Mouse (Mus musculus) kidney, postnatal 10 days (tissue): ENCODE measurements around the gene Grk3.
A peak's percentile ranks its signal among the peaks of the same experiment; 100 is the strongest.

Experiments used
- DNase-seq: peaks from one replicate; pipeline ENCODE4 v3.0.0; 2021; ENCODE audit warnings: mixed read lengths

The Grk3 gene

DNA sequence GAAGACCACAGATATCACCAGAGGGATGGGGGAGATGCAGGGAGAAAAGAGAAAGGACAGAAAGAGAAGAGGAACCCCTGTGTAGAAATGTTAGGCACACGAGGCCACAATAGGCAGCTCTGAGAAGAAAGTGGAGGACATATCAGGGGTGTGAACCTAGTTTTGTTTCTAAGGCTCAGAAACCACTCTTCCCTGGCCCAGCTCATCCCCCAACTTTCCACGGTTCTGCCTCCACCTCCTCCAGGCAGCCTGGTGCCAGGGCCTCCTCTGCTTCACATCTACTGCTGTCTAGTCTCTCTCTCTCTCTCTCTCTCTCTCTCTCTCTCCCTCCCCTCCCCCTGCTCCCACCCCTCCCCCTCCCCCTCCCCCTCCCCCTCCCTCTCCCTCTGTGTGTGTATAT, 7.1 kb downstream of the Grk3 start:
- no peak for DNase-seq

DNA sequence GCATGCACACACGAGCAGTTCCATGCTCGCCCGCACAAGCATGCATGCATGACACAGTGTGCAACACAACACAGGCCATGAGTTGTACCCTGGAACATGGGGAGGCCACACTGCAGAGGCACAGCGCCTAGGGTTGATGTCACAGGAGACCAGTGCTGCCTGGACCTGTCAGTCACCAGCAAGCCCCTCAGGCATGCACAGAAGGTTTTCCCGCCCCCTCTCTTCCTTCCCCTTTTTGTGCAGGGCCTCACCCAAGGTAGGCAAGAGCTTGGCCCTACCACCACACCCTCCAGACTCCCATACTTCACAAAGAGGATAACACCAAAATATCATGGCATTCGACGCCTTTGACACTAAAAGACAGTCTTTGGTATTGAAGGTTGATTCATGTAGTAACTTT, 8.6 kb downstream of the Grk3 start:
- no peak for DNase-seq

DNA sequence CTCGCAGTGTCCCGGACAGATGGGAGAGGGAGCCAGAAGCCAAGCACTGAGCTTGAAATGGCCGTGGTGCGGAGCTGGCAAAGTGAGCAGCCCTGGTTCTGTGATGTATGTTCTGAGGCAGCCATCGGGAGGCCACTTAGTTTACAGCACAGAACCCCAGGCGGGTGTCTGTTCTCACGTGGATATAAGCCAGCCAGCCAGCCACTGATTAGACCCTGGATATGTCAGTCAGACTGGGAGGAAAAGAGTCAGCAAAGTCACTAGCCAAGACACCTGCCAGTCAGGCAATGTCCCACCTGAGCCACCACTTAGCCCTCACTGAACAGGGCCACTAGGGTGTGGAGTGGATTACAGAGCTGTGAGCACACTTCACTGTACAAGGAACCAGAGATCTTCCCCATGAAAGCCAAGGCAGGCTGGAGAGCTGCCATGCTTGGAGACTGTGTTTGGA, 9.6 kb downstream of the Grk3 start:
- DNase-seq = no peak

DNA sequence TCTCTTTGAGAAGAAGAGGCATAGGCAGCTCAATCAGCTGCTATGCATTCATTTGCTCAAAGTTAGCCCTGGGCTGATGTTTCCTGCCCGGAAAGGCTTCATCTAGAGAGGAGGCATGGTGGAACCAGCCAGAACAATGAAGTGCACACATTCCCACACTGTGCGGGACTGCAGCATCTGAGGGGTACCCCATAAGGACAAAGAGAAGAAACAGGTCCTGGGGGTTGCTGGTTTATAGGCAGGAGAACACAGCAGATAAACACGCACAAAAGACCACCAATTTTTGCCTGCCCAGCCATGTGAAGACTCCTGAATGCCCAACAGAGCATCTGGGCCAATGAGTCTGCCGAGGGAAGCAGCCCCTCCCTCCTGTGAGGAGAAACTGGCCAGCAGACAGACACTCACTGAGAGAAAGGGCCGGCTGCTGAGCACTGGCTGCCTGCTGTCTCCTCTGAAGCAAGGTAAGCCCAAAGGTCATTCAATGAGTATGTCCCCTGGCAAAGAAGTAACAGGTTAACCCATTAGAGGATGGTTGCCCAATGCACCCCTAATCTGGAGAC, 12.7 kb downstream of the Grk3 start:
- DNase-seq = no peak

DNA sequence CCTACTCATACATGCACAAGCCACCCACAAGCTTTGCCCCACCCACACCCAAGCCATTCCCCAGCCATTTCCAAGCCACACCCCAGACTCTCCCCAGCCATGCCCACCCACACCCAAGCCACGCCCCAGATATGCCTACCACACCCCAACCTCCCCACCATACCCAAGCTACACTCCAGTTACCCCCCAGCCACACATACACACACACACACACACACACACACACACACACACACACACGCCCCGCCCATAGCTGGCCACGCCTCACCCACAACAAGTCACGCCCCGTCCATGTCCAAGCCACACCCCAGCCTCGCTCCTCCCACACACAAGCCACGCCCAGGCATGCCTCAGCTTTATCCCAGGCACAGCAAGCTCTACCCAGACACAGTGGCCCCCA, 16.4 kb downstream of the Grk3 start:
- no peak for DNase-seq

DNA sequence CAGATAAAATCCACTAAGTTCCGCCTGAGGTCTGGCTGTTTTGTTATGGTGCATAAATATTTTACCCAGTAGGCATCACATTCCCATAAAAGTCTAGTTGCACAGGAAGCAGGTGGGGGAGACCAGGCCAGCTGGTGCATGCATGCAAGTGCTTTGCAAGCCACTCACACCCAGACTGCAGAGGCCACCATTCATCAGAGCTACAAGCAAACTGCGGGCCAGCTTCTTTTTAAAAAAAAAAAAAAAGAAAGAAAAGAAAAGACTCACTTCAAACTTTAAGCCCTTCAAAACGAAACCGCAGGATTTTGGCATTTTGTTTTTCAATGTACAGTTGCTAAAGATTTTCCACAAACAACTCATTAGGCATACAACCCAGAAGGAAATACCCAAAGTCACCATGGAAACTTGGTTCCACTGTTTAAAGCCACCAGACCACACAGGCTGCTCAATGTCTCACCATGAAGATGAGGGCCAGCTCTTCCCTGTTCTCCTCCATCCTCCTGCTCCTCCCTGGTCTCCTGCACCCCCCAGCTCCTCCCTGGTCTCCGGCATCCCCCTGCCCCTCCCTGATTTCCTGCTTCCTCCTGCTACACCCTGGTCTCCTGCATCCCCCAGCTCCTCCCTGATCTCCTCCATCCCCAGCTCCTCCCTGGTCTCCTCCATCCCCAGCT, 17.9 kb downstream of the Grk3 start:
- no peak for DNase-seq

DNA sequence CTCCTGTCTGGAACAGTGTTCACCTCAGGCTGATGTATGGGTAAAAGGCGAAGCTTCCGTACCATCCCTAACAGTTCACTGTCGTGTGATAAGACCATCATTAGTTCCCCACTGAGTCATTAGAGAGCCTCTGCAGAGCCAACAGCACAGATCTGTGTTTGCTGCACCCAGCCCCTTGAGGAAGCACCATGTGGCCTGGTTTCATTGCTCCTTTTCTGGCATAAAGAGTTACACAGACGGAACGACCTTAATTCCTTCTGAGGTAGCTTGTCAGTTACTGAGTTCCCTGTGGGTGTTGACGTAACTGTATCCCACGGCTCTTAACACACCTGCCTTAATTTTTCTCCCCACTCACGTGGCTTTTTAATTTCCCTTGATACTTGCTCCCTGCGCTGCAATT, 24.3 kb downstream of the Grk3 start:
- DNase-seq = no peak

DNA sequence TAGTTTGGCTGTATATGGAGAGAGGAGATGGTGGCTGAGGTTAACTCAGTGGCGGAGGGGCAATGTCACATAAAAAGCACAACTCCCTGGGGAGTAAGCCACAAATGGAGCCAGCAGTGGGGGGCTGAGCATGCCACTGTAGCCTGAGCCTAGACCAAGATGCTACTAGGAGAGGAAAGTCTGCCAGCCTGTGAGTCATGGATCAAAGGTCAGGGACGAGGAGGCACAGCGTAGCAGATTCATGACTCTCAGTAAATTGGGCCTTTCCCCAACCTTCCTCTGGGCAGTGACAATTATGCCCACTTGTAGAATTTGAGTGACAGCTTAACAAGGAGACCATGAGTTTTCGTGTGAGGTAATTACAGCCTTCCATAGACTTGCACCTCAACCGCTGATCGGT, 33.7 kb downstream of the Grk3 start:
- no peak for DNase-seq

DNA sequence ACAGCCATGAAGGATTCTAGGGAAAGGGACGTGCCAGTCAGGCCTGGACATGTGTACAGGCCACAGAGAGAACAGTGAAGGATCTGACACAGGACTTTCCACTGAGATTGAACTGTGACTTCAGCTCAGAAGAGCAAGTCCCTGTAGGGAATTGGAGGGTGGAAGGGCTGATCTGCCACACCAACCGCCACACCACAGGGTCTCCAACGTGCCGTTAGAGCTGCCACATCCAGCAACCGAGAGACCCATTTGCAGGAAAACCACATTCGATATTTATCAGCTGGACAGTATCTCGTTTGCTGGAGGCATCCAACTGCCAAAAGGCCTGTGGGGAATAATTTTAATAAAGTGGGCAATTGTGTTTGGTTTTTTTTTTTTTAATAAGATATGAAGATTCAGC, 35.9 kb downstream of the Grk3 start:
- DNase-seq = no peak

DNA sequence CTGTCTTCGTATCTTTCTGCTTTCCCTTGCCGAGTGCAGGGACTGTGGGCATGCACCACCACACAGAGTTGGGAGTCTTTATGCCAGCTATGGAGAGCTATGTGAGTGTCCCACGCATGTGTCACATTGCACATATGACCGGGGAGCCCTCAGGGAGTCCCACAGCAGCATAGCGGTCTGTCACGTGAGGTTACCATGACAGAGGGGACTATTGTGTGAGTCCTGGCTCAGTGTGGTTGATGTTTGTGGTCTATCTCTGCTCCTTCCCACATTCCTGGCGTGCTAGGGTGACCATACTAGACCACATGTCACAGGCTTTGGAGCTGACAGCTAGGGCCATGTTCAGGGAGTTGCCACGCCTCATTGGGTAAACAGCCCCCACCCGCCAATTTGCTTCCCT, 36.4 kb downstream of the Grk3 start:
- no peak for DNase-seq

DNA sequence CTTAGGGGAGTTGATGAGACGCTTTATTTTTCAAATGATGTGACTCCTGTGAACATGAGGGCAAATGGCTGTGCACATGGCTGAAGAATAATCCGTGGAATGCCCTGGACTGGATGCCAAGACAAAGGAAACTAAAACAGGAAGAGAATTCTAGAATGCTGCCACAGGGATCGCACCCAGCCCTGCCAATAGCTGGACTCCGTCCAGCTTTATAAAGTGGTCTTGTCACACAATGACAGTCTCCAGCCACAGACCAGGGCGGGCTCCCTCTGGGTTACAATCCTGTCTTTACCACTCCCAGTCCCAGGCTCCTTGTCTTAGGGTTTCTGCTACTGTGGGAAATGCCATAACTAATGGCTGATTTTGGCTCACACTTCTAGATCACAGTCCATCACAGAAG, 38.5 kb downstream of the Grk3 start:
- DNase-seq = no peak

DNA sequence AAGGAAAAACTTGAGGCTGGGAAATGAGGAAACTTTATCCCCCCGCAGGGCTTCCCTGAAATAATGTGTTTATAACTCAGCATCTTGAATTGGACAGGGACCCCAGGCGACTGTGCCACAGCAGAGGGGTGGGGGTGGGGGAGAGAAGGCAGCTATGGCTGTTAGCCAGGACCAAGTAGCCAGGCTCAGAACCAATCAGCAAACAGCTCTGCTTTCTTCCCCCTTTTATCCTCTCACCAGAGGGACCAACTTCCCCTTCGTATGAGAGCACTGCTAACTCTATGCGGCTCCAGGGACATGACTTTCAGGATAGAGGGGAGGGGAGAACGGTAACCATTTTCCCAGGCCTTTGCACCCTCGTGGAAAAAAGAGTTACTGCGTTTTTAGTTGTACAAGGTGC, 42.0 kb downstream of the Grk3 start:
- no peak for DNase-seq

DNA sequence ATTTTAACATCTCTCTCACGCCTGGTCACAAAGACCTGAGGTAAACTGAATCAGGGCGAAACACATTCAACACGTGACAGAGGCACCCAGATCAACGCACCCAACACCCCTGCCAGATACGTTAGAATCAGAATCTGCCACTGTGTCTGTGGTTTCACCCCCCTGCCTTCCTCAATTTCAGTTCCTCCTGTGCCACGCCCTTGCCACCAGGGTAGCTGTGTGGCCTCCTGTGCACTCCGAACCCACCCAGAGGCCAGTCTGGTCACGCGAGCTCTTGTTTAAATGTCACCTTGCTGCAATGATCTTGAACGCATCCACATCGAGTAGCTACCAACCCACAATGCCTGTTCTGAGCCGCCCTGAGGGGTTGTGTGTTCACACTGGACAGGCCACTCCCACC, 43.3 kb downstream of the Grk3 start:
- DNase-seq = no peak

DNA sequence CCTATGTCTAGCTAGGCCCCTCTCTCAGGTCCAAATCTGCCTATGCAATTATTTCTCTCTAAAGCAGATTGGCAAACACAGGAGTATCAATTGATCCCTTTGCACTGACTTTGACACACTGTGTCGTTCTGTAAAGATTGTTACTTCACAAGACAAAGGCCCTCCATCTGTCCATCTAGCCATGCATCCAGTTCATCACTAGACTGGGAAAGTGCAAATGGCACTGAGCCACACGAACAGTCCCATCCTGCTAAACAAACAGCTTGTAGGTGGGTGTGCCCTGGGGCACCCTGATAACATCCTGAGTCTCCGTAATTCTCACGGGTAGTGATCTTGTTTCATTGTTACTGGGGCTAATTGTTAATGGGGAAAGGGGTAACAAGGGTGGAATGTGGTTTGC, 52.1 kb downstream of the Grk3 start:
- DNase-seq = no peak

DNA sequence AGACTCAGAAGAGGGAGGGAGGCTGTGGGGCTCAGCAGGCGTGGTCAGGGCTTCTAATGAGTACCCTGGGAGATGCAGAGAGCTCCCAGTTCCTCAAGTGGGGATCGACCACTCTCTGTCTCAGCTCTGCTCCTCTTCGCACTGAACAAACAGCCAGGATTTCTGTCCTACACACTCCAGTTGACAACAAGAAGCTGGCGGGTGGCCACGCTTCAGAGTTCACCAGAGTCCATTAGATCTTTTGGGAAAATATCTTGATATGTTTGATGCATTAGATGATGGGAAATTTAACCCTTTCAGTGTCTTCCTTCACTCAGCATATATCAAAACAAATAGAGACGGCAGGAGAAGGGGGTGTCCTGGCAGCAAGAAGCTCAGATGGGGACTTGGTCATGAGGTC, 53.4 kb downstream of the Grk3 start:
- DNase-seq = peak; percentile 42

DNA sequence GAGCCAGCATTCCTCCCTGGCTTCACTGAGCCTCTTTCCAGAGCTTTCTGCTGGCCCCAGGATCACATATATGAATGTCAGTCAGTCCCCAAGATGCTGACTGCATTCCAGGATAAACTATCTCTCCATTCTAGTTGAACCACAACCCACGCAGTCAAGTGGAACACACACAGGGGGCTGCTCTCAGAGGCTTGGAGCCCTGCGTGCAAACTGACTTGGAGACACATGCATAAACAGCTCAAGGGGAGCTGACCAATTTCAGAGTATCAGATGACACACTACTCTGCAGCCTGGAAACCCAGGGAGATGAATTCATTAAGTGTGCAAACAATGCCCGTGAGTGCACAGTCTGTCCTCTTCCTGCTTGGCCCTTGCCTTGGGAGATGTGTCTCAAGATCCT, 54.7 kb downstream of the Grk3 start:
- peak; percentile 22 for DNase-seq

DNA sequence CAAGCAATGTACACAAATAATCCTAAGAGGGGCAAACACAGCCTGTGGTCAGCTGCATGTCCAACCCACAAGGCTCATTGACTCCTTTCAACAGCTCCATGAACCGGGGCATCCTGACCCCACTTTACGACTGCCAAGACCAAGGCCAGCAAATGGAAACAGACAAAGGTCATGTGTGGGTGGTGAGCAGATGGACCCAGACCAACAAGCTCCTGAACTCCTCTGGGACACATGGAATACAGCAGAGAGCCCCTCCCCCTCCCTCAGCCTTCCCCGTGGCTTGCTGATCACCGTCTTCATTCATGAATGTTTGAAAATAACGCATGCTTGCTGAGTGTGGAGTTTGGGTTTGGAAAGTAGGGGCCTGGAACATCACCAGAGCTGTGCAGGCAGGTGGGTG, 57.3 kb downstream of the Grk3 start:
- peak; percentile 55 for DNase-seq

DNA sequence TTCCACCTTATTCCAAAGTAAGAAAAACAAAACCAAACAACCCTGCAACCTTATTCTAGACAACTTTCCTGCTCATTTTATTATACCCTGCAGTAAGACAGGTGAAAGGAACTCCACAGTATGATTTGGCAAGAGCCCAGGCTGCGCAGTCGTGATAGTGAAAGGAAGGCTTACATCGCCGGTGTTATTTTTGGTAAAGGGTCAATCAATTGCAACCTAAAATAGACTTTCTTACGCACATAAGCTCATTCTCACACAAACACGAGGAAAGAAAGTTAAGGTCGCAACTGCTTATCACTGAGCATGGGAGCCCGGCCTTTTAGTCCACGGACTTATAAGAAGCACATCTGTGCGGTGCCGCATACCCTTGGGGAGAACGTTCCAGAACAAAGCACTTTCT, 58.8 kb downstream of the Grk3 start:
- no peak for DNase-seq

DNA sequence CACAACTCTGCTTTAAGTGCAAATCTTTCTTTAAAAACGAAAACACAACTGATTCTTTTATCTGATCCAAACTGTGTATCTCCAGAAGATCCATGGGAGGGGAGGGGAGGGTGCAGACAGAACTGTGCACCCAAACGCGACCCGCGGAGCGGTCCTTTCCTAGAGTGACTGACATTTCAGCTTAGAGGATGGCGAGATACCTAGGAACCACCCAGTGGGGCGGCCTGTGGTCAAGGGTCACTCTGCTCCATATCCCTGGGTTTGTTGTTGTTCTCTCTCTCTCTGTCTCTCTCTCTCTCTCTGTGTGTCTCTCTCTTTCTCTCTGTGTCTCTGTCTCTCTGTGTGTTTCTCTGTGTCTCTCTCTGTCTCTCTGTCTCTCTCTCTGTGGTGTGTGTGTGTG, 59.2 kb downstream of the Grk3 start:
- DNase-seq = no peak

DNA sequence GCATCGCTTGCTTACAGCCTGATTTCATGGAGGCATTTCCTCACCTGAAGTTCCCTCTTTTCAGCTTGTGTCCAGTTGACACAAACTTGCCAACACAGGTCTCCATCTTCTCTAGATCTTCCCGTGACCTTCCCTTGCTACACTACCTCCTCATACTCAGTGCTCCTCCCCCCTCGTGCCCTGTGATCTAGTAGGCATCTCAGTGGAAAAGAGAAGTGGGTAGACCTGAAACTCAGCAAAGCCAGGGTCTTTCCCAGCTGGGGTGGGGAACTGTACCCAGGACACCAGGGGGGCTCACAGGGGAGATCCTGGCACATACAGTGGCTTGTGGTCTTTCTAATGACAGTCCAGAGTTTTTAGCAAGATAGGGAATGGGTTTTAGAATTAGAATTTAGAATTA, 64.7 kb downstream of the Grk3 start:
- no peak for DNase-seq

DNA sequence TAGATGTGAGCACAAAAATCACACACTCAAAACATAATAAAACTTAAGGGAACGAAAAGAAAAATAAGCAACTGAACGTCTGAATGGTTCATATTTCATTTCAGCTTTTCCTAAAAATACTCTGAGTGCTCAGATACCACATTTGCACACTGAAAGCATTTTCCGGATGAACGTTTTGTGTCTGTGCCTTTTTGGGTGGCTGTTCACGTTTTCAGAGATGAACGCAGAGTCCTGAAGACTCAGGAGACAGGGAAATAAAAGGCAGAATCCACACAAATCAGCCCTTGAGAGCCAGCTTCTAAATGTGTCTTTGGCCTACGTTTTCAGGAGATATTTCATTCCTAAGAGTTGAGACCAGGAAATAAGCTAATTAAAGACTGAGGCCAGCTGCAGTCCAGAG, 69.7 kb downstream of the Grk3 start:
- no peak for DNase-seq

DNA sequence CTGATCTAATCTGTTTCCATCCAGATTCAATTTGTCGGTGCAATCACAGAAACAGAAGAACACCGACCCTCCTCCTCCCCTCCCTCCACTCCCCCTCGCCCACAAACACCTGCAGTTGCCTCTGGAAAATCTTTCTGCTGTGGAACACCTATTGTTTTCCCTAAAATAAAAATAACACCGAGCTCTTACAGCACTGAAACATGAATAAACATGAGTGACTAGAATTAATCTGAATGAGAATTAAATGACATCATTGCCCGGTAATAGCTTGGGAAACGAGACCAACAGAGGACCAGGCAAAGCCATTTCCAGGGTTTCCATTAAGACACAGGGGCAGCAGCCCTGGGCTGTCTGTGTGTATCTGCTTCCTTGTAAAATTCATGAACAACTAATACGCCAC, 73.3 kb downstream of the Grk3 start:
- no peak for DNase-seq

DNA sequence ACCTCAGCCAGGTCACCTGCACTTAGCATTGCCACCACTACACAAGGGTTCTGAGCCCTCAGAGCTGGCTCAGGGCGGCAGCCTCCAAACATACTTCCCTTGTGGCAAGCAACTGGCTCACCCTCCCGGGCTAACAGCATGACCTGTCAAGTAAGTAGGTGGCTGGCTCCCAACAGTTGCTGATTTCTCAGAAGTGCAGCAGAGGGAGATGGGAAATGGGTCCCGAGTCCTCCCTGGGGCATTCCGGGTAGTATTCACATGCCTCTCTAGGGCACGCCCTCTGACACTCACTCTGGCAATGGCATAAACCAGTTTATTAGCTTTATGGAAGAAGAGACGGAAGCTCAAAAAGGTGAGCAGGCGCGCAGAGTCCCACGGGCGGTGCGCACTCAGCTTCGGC, 74.6 kb downstream of the Grk3 start:
- DNase-seq = no peak

DNA sequence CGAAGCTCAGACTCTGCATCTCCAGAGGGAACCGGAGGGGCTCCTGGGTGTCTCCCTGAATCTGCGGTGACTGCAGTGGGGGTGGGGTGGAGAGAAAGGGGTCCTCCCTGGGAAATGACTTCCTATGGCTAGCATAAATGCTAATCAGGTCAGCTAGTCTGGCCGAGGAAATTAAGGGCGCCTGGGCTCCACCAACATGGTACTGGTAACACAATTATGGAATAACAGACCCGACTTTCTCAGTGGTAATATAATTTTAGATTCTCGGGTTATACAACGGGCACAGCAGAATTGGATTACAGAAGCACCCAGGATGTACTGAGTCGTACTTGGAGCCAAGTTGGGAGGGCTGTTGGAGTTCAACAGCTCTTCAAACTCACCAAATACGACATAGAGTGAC, 79.0 kb downstream of the Grk3 start:
- no peak for DNase-seq

DNA sequence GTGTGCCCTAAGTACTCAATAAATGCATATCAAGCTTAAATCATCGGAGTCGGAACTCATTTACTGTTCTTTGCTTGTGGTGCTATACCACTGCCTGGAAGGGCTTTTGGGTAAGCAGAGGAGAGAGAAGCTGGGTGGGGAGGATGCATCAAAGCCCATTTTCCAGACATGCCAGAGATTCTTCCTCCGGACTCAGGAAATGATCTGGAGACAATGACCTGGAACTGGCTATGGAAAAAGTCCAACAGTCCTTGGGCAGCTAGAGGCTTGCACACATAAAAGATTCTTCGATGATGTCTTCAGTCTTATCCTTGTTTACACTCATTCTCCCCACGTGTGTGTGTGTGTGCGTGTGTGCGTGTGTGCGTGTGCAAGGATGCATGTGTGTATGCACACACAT, 80.2 kb downstream of the Grk3 start:
- DNase-seq = no peak
